Mouse (Mus musculus): ENCODE measurements around the gene Wars.
"Not testable (repeated sequence)": the region's sequence is repeated elsewhere in the genome, so short reads cannot be mapped to it uniquely, and the experiment has no call there.

Wars gene

GRCm38 (mm10) chr12:108856186-108856585 lies 37.8 kb downstream of the Wars start:
- no peak for DNase-seq (ENCODE audit: low spot score)

- DNase-seq (ENCODE audit: low spot score): no peak
Measured at GRCm38 (mm10) chr12:108855081-108855480, 38.9 kb downstream of the Wars start.

GRCm38 (mm10) chr12:108852822-108853221 lies 41.2 kb downstream of the Wars start:
- DNase-seq (ENCODE audit: low spot score): no peak

- no peak for DNase-seq (ENCODE audit: low spot score)
Measured at GRCm38 (mm10) chr12:108850886-108851285, 43.1 kb downstream of the Wars start.

GRCm38 (mm10) chr12:108850129-108850528 lies 43.8 kb downstream of the Wars start:
- DNase-seq (ENCODE audit: low spot score): no peak

GRCm38 (mm10) chr12:108849488-108850022 lies 44.4 kb downstream of the Wars start:
- DNase-seq (ENCODE audit: low spot score): no peak

GRCm38 (mm10) chr12:108848033-108848432 lies 45.9 kb downstream of the Wars start:
- not testable (repeated sequence) for DNase-seq (ENCODE audit: low spot score)

- no peak for DNase-seq (ENCODE audit: low spot score)
Measured at GRCm38 (mm10) chr12:108842663-108843062, 51.3 kb downstream of the Wars start.

GRCm38 (mm10) chr12:108841181-108841580 lies 52.8 kb downstream of the Wars start:
- no peak for DNase-seq (ENCODE audit: low spot score)

- DNase-seq (ENCODE audit: low spot score): no peak
Measured at GRCm38 (mm10) chr12:108836722-108837121, 57.3 kb downstream of the Wars start.

GRCm38 (mm10) chr12:108835840-108836409 lies 58.0 kb downstream of the Wars start, which contains the start of the genes Slc25a29 and Slc25a47:
TSS of gene Slc25a29 (minus strand) at chr12:108835883.
TSS of gene Slc25a47 (plus strand) at chr12:108836046.
- DNase-seq (ENCODE audit: low spot score): peak; percentile 97

GRCm38 (mm10) chr12:108835208-108835839 lies 58.6 kb downstream of the Wars start:
- no peak for DNase-seq (ENCODE audit: low spot score)

- DNase-seq (ENCODE audit: low spot score): no peak
Measured at GRCm38 (mm10) chr12:108834786-108835185, 59.2 kb downstream of the Wars start.

- DNase-seq (ENCODE audit: low spot score): no peak
Measured at GRCm38 (mm10) chr12:108834337-108834736, 59.6 kb downstream of the Wars start.

GRCm38 (mm10) chr12:108833408-108833807 lies 60.6 kb downstream of the Wars start:
- DNase-seq (ENCODE audit: low spot score): no peak

- DNase-seq (ENCODE audit: low spot score): no peak
Measured at GRCm38 (mm10) chr12:108832851-108833250, 61.1 kb downstream of the Wars start.

GRCm38 (mm10) chr12:108831966-108832643 lies 61.9 kb downstream of the Wars start:
- peak; percentile 79 for DNase-seq (ENCODE audit: low spot score)

GRCm38 (mm10) chr12:108830358-108830757 lies 63.6 kb downstream of the Wars start:
- DNase-seq (ENCODE audit: low spot score): no peak

- DNase-seq (ENCODE audit: low spot score): no peak
Measured at GRCm38 (mm10) chr12:108829636-108830035, 64.3 kb downstream of the Wars start.

- DNase-seq (ENCODE audit: low spot score): no peak
Measured at GRCm38 (mm10) chr12:108827641-108828040, 66.3 kb downstream of the Wars start.

GRCm38 (mm10) chr12:108826958-108827535 lies 66.9 kb downstream of the Wars start:
- no peak for DNase-seq (ENCODE audit: low spot score)

GRCm38 (mm10) chr12:108826282-108826957 lies 67.6 kb downstream of the Wars start:
- DNase-seq (ENCODE audit: low spot score): no peak
